Mouse (Mus musculus): ENCODE data around the gene Ss18l1.

Ss18l1 gene

DNA sequence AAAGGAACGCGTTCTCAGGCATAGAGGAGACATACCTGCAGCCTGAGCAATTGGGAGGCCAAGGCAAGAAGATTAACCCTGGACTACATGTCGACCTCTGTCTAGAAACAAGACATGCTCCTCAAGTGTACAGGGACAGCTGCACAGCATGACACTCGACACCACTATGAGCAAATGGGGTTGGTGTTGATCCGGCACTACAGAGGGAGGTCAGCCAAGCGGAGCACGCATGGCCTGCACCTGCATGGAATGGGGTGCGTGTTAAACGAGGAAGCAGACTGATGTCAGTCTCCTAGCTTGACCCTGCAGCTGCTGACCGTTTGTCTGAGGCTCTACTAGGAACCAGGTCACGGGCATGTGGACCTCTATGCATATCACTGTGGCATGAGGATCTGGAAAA, 48.0 kb downstream of the Ss18l1 start:
- DNase-seq: no peak

DNA sequence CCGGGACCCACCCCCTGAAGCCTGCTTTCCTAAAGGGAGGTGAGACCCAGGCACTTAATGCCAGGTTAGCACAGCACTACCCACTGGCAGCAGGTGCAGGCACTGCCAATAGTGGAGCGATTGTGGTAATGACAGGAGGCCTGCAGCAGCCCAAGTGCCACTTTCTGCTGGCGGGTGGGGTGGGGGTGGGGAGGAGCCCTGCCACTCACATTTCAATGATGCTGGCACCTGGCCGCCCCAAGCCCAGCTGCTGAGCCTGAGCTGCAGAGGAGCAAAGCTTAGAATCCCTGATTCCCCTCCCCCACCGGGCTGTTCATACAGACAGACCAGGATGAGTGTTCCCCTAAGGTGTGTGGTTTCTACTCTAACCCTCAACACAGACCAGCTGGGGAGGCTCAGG, 53.4 kb downstream of the Ss18l1 start:
- peak; percentile 88 for DNase-seq

DNA sequence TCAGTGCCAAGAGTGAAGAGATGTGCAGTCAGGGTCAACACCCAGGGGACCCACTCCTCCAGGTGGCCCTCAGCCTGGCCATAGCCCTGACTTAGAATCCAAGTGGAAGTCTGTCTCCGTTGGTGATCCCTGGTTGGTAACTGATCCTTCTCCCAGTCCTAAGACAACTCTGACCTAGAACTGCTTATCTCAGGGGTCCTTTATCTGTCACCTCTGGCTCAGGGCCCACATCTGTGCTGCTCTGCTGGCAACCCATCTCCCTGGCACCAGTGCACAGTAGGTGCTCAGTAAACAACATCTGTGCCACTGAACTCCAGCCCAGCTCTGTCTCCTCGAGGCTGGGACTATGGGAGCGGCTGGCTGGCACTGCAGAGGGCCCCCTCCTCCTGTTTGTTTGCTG, 55.3 kb downstream of the Ss18l1 start:
- peak; percentile 35 for DNase-seq

DNA sequence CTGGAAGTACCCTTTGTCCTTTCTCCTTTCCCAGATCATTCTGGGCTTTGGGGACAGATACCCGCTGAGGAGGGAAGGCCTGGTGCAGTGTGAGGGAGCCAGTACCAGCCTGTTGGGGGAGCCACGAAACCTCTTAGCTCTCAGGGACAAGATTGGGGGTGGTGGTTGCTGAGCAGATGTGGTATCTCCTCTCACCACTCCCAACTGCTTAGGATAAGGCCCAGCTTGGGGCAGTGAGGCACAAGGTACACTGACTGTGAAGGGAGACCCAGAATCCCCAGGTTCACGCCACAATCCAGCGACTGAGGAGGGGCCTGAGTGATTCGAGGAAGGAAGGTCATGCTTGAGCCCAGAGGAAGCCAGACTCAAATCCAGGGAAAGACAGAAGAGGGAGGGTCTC, 55.9 kb downstream of the Ss18l1 start:
- peak; percentile 49 for DNase-seq

DNA sequence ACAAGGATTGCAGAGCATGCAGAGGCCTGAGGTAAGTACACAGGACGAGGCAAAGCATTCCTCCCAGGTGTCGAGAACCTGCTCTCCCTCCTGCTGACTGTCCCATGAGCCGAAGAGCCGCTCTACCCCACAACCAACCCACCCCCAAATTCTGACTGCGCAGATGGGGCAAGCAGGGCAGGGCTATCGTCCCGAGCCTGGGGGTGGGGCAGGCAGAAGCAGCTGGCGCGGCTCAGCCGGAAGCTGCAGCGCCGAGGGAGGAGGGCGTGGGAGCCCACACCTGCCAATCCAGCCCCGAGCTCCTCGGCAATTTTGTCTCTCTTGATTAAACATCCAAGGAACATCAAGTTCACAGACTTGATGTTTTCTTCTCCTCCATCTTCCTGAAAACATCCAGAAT, 57.2 kb downstream of the Ss18l1 start:
- peak; percentile 89 for DNase-seq

DNA sequence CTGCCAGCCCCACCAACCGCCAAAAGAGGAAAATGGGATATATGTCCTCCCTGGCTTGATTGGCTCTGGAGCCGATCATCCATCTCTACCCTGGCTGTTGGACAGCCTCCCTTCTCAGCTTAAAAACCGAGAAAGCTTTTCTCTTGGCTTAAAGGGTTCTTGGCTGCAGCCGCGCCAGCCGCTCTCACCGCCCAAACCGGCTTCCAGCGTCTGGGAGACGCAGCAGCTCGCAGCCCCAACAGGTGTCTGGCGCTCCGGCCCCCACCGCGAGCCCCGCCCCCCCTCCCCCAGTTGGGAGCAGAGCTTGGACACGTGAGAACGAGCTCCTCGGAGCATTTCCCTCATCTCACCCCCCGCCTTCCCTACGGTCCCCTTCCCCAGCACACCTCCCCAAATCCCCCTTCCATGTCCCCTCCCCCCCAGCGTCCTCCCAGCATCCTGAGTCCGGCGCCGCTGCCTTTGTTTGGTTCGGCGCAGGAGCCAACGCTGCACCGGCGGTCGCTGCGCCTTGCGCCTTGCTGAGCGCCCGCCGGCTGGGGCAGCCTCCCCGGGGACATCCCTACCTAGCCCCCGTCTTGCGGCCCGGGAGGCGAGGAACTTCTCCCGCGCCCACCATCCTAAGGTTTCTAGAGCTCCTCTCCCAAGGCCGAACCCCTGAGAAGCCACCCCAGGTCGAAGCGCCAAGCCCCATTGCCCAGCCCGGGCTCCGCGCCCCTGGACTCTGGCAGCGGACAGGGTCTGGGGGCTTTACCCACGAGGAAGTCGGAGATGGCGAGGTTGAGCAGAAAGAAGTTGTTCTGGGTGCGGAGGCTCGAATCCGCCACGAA, 61.1 kb downstream of the Ss18l1 start:
- peak; percentile 41 for DNase-seq

DNA sequence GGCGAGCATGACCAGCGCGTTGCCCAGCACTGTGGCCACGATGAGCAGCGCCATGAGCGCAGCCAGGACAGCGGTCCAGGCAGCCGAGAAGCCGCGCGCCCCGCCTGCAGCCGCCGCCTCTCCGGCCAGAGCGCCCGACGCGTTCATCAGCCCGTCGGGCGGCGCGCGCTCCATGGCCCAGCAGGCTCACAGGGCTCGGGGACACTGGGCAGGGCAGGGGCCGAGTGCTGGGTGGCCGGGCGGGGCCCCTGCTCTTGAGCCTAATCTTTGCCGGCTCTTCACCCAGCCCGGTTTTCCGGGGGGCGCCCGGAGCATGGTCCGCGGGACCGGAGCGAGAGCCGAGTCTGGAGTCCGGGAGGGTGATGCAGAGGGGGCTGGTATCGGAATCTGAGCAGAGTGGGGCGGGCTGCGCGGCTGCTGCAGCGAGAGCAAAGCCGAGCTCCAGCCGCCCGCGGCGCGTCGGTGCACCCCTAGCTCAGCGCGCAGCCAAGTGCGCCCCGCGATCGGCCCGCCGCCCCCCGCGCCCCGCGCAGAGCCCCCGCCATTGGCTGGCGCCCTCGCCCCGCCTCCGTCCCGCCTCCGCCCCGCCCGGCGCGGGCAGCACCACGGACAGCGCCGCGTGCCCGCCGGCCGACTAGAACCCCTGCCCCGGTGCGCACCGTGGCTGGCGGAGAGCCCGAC, 61.8 kb downstream of the Ss18l1 start, which contains the start of gene Hrh3:
TSS of gene Hrh3 (minus strand) at position 511 of the 681 bp plus-strand sequence.
- DNase-seq: peak; percentile 92

DNA sequence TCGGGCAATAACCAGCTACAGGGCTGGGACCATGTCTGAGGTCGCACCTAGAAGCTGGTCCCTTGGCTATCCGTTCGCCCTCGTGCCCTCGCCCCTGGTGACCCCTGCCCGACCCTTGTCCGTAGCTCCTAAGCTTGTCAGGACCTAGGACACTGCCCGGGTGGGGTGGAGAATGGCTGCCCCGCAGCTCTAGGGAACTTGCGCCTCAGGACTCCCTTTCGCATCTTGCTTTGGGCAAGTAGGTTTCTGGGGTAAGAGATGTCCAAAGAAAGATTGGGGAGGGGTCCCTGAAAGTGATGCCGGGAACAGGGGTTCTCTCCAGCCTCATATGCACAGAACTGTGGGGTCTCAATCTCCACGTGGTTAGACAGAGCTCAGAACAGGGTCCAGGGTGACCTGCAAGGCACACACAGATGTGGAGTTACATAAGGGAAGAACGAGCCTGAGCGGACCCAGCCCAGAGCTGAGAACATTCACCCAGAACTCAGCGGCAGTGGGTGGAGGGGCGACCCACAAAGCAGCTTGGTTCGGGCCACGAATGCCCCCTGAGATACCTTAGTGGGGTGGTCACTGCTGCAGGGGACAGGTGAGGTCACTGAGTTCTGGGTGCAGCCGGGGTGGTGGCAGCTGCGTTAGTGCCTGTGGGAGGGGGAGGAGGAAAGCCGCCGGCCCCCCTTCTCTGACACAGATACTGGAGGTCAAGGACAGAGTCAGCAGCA, 62.5 kb downstream of the Ss18l1 start:
- peak; percentile 33 for DNase-seq

DNA sequence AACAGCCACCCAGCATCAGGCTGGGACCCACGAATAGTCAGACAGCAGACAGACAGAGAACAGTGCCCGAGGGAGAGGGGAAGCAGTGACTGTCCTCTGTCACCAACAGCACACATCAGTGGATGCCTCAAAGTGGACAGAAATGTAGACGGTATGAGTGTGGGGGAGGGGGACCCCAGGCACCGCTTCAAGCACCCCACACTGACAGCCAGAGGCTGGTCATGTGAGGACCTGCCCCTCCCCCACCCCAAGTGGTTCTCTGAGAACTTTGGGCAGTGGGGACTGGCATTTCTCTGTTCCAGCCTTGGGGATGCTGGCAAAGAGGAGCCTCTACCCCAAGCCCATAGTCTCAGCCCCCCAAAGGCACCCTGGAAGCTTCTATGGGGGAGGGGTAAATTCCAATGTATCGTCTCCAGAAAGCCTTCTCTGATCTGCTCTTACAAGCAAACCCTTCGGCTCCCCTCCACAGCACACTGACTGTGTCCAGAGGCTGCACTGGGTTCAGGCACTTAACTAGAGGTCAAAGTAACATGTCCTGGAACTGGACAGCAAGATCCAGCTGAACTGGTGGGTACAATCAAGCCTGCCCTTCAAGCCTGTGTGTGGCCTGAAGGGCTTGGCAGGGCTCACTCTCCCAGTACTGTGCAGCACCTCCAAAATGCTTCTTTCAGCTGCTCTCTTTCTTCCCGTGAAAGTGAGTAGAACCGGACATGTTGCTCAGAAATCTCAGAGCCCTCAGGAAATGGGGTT, 63.3 kb downstream of the Ss18l1 start:
- DNase-seq: no peak

DNA sequence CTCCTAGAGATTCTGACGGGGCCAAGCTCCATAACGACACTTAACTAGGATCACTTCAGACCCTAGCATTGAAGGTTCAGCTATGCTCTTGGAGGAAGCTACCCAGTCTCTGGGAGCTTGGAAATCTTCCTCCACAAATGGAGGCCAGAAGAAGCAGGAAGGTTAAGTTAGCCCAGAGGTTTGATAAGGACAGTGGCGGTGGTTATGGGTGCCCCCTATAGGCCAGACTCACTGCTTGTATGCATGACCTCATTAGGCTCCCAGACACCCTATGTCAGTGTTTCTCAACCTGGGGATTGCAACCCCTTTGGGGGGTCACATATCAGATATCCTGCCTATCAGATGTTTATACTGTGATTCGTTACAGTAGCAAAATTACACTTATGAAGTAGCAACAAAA, 64.8 kb downstream of the Ss18l1 start:
- DNase-seq: peak; percentile 70

DNA sequence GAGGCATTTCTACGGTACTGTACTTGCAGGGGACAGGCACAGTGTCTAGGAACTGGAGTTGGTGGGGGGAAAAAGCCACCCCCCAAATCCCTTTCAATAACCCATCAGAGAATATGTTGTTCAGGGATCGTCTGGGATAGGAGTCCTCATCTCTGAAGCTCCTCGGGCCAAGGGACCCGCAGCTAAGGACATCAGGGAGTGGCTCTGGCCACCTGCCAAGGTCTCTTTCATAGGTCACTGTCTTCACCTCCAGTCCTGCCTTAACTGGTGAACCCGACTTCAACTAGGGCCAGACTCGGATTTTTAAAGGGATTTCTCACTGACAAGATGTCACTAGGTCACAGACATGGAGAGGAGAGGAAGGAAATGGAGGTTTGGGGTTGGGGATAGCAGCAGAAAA, 66.0 kb downstream of the Ss18l1 start:
- DNase-seq: peak; percentile 7

DNA sequence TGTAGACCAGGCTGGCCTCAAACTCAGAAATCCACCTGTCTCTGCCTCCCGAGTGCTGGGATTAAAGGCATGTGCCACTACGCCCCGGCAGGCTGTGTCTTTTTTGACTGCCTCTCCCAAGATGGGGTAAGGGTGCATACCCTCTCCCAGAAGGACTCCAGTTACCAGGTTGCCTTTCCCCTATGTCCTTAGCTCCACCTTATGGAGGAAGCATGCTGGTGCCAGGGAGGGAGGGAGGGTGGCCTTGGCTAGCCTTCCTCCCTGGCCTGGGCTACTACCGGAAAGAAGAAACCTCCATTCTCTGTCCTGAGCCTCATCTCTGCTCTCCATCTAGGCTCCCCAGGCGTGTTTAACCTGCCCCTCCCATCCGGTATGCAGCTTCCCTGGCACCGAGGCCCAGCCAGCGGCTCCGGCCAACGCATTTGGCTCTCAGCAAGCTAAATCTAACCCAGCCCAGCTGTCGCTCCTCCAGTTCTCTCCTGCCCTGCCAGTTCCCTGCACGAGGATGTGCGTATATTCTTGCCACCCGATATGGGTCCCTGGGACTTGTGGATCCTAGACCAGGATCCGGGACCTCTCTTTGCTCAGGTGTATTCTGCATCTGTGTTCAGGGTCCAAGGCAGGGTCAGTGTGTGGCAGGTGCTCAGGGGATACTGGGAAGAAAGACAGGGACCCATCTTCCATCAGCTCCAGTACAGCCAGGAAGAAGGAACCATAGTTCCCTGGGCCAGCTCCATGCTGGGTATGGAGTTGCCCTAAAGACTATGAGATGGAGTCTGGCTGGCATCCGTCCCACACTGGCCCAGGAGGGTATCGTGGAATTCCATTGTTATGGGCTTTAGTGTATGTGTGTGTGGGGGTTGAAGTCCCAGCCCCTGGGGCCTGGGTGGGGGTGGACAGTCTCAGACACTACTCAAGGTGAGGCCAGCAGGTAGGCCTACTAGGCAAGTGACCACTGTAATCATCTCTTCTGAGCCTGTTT, 71.9 kb downstream of the Ss18l1 start:
- DNase-seq: no peak

DNA sequence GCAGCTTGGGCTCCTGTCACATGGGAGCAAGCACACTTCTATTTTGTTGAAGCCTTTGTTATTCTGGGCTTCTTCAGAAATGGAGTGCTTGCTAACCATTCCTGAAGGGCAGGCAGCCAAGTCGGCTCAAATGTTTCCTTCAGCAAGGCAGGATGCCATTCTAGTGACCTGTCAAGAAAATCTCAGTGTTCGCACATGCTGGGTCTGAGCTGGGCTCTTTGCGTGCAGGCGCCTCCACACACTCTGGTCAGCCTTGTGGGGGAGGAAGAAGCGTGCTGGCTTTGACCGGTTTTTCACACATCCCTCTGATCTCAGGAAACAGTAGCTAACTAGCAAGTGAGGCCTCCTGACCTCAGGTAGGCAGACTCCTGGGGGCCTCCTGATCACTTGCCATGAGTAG, 73.0 kb downstream of the Ss18l1 start:
- no peak for DNase-seq

DNA sequence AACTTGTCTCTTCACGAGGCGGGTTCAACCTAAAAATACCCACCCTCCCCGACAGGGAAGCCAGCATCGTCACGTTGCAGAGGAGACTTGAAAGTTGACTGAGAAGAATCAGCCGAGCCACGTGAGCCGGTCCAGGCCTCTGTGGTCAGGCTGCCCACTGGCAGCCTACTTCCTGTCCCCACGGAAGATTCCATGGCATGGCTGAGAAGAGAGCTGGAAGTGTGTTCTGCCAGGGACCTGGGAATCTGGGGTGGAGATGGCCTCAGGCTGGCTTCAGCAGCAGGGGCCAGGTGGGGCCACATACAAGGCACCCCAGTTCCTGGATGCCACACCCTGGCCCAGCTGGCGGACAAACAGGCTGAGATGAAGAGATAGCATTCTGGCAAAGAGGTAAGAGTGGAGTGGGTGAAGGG, 73.8 kb downstream of the Ss18l1 start:
- DNase-seq: no peak

DNA sequence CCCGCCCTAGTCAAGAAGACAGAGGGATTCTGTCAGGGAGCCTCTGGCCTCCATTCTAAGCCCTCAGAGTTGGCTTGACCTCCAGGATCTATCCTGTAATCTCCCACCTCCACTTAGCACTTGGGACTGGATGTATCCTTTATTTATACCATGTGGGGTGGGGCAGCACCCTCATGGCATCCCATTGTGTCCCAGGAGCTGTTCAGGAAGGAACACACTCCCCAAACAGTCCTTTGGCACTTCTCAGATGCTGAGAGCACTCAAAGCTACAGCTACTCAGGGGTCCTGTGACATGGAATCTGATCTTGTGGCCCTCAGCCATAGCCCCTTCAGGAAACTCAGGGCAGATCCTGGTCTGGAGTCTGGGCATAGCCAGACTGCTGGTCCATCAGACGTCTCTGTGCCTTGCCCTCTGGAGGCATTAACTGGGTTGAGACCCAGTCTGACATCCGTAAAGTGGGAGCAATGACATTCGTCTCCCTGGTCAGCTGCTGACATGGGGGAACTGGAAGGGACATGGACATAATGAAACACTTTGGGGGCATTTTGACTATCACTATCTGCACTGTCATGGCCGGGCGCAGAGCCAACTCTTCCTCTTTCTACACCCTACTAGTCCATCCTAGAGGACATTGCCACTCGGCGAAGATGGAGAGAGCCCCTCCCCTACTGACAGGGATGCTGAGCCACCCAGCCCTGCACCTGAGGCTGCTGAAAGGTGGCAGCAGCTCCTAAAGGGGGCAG, 74.6 kb downstream of the Ss18l1 start:
- no peak for DNase-seq

DNA sequence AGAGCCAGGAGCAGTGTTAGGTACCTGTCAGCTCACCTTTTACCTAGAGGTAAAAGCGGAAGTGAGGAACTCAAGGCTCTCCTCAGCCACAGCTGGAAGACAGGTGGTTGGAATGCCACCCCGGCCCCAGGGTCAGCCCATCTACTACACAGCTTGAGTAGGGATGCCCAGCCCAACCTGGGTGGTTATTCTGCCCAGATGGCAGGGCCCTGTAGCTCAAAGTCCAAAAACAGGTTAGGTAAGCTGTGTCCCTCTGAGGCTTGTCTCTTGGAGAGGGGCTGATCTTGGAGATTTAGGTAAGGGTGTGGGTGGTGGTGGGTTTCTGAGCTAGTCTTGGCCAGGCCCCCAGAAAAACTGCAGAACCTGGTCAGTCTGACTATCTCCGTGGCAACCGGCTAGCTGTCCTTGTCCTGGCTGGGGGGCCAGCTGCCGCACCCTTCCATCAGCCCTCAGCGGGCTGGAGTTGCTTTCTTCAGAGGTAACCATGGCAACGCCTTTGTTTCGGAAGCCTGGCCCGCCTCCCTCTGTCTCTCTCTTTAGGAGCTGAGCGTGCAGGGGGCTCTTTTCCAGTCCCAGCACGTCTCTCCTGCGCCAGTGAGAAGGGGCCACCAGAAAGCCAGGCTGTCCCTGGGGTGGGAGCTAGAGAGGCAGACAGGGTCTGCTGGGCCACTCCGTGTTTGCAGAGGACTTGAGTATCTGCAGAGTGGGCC, 75.3 kb downstream of the Ss18l1 start:
- peak; percentile 49 for DNase-seq

DNA sequence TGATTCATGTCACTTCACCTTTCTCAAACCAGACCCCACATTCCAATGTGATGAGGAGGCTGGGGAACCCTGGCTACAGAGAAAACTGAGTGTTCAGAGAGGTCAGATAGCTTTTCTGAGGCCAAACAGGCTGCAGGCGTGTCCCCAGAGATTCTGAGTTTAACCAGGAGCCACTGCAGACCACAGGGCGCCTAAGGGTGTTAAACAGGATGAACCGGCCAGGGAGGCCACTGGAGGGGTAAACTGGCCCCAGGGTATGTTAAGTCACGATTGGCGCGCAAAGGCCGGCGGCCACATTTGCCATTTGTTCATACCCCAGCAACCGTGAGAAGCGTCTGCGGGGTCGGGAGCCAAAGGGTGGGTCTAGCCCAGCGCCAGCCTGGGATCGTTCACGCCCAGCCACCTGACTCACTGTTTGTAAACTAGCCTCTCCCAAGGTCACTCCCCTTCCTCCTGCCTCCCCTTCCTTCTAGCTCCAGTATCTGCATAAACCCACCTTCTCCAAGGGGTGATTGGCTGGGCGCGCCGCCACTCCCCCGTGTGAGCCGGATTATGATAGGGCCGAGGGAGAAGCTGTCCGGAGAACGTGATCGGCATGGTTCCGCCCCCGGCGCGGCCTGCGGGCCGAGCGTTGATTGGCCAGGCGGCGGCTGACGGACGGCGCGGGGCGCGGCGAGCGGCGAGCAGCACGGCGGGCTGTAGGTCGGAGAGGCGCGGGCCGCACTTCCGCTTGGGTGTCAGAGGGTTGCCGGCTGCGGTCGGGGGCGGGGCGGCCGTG, 76.5 kb downstream of the Ss18l1 start, which contains the start of gene Osbpl2:
TSS of gene Osbpl2 (plus strand) at position 646 of the 778 bp plus-strand sequence.
- DNase-seq: peak; percentile 96

Measured in thymus, postnatal 4 days (tissue).